Mouse (Mus musculus) kidney, adult 2 months (tissue): ENCODE results near the gene Abhd2.

Source experiments
- CTCF ChIP-seq: fragments of 200-500 bp; conservative IDR thresholded peaks from 2 replicates; pipeline ENCODE4 v1.5.1; 2011; ENCODE audit warnings: low read depth, mild to moderate bottlenecking, control low read depth, low read length, moderate library complexity, mixed read lengths; ENCODE audit not compliant: insufficient read depth, insufficient read length
- POLR2A ChIP-seq: fragments of 200-500 bp; IDR thresholded peaks from one replicate; pipeline ENCODE4 v1.6.1; 2011; ENCODE audit warnings: low read depth, low read length, control low read depth

GRCm38 (mm10) chr7:79282883-79283670 is 10.1 kb downstream of the Abhd2 start:
- TF ChIP-seq POLR2A: no peak
- TF ChIP-seq CTCF: no peak
